ENCODE assay signal across 8 mouse cellular contexts in the genomic region with DNA sequence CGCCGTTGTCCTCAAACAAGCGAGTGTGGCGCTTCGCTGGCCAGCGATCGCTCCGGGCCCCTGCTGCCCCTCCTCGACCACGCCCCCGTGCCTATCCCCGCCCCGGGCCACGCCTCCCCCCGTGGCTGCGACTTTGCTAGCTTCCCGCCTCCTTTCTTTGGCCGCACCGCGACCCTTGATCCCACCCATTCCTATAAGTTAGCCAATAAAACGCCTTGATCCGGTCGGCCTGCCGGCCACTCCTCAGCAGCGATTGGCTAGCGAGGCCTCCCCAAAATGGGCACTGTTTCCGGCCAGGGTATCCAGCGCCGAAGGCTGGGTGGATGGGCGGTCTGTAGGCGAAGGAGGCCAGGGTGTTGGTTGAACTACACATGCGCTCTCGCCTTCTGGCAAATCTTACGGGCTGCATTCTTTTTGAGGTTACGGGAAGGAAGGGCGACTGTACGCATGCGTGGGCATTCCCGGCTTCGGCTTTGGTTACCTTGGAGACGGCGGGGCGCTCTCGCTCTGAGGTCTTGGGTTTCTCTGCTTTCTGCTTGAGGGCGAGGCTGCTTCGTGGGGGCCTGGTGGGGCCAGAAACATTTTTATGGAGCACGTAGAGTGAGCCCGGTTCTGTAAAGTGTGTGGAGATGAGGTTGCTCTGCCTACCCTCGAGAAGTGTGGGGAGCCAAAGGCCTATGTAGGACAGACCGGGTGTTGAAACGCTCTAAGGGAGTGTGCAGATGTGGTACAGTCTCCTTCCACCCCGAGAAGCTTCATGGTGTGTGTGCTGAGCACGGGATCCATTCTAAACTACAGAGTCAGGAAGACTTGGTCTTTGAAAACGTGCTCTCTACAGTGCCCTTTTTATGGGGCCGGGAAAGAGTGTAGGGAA. TPM values are rescaled to one million over a fixed set of nuclear protein-coding genes. Genes with fewer than 3 reads are reported as not detected.
DNase-seq lines count a peak whose midpoint lies in the region; ATAC-seq and TF ChIP-seq lines count a peak whose summit lies in the region.

Gene Map3k14, minus strand, starts transcription at position 127 of the 874 bp plus-strand sequence.

- peak within 1 kb of the TSS; percentile 85 for H3K4me3 ChIP-seq in bone marrow, adult 2 months (replicated peaks; ENCODE audit: control insufficient read depth, low read depth, low read length)
- peak within 1 kb of the TSS; percentile 59 for H3K4me3 ChIP-seq in embryonic facial prominence, embryonic 15.5 days (replicated peaks)
- peak within 1 kb of the TSS; percentile 71 for H3K4me3 ChIP-seq in limb, embryonic 14.5 days (replicated peaks; ENCODE audit: low read length)
- peak within 1 kb of the TSS; percentile 66 for H3K4me3 ChIP-seq in midbrain, postnatal 0 days (ENCODE audit: low read depth, low read length)

- WGBS in bone marrow, adult 2 months = 2% methylated on average over 55 of the region's 55 CpGs
- under 1% methylated on average over 55 of the region's 55 CpGs for WGBS in embryonic facial prominence, embryonic 15.5 days
- WGBS in limb, embryonic 14.5 days = under 1% methylated on average over 55 of the region's 55 CpGs
- WGBS in midbrain, postnatal 0 days = under 1% methylated on average over 53 of the region's 55 CpGs

- peaks cover 3% of the 10 kb centered on the region; the same call in 1 of the 2 replicates for H3K4me1 ChIP-seq in bone marrow, adult 2 months (ENCODE audit: control insufficient read depth, insufficient read depth, low read length)
- peaks cover 61% of the 10 kb centered on the region for H3K4me1 ChIP-seq in embryonic facial prominence, embryonic 15.5 days
- peaks cover 39% of the 10 kb centered on the region for H3K4me1 ChIP-seq in limb, embryonic 14.5 days (ENCODE audit: control insufficient read depth, insufficient read depth, low read length)
- H3K4me1 ChIP-seq in midbrain, postnatal 0 days (ENCODE audit: insufficient read depth, low read length) = peaks cover 19% of the 10 kb centered on the region; the same call in 1 of the 2 replicates

- H3K9me3 ChIP-seq in embryonic facial prominence, embryonic 15.5 days (replicated peaks) = no peaks in the 10 kb centered on the region
- no peaks in the 10 kb centered on the region for H3K9me3 ChIP-seq in limb, embryonic 14.5 days (ENCODE audit: control insufficient read depth, low read length)
- no peaks in the 10 kb centered on the region for H3K9me3 ChIP-seq in midbrain, postnatal 0 days (ENCODE audit: low read length)

- DNase-seq in 416B (ENCODE audit: low read depth) = peak; percentile 100
- peak; percentile 100 for DNase-seq in heart, adult 8-10 months (ENCODE audit: low spot score)
- peak; percentile 100 for DNase-seq in kidney, adult 9 months
- peak; percentile 99 for DNase-seq in limb, embryonic 14.5 days (ENCODE audit: low spot score)
- peak; percentile 100 for DNase-seq in midbrain, postnatal 0 days (ENCODE audit: low spot score)
- DNase-seq in spleen, postnatal 14 days (ENCODE audit: low spot score in 2 of 2) = peak; percentile 97 to 98

- H3K27ac ChIP-seq in bone marrow, adult 2 months (ENCODE audit: control insufficient read depth, insufficient read depth, low read depth, low read length, poor library complexity) = peak within 1 kb of the TSS; percentile 63
- peak within 1 kb of the TSS; percentile 88 for H3K27ac ChIP-seq in embryonic facial prominence, embryonic 15.5 days (replicated peaks)
- peak within 1 kb of the TSS; percentile 91 for H3K27ac ChIP-seq in limb, embryonic 14.5 days (replicated peaks; ENCODE audit: low read depth, low read length)
- peak within 1 kb of the TSS; percentile 85 for H3K27ac ChIP-seq in midbrain, postnatal 0 days (ENCODE audit: low read depth, low read length)

- TF ChIP-seq CTCF in bone marrow, adult 2 months (IDR thresholded peaks at IDR 0.05; ENCODE audit: control insufficient read depth, insufficient read depth, low read length) = no peak
- TF ChIP-seq CTCF in midbrain, postnatal 0 days (IDR thresholded peaks at IDR 0.05) = no peak; the same call in 1 of the 2 replicates

- H3K9ac ChIP-seq in embryonic facial prominence, embryonic 15.5 days = peak within 1 kb of the TSS; percentile 51
- peak within 1 kb of the TSS; percentile 70 for H3K9ac ChIP-seq in limb, embryonic 14.5 days (ENCODE audit: low read depth, low read length, severe bottlenecking)
- peak within 1 kb of the TSS; percentile 73 for H3K9ac ChIP-seq in midbrain, postnatal 0 days (replicated peaks; ENCODE audit: low read length, poor library complexity, severe bottlenecking)

- TF ChIP-seq POLR2A in bone marrow, adult 2 months (IDR thresholded peaks at IDR 0.05; ENCODE audit: borderline replicate concordance, control insufficient read depth, low read depth, low read length) = no peak; the same call in 1 of the 2 replicates
- peak; percentile 75; the same call in 1 of the 2 replicates for TF ChIP-seq POLR2A in limb, embryonic 14.5 days (IDR thresholded peaks at IDR 0.05; ENCODE audit: borderline replicate concordance, extremely low read depth, insufficient read depth, insufficient read length)

- peak; percentile 99 for ATAC-seq in embryonic facial prominence, embryonic 15.5 days (ENCODE audit: insufficient number of reproducible peaks, low FRiP score, low TSS enrichment, low read depth)
- ATAC-seq in limb, embryonic 14.5 days (ENCODE audit: low FRiP score, low read depth) = peak; percentile 99
- ATAC-seq in midbrain, postnatal 0 days (ENCODE audit: low FRiP score) = peak; percentile 99

- no peaks in the 10 kb centered on the region for H3K36me3 ChIP-seq in embryonic facial prominence, embryonic 15.5 days
- H3K36me3 ChIP-seq in limb, embryonic 14.5 days (ENCODE audit: control insufficient read depth, insufficient read depth, low read length) = no peaks in the 10 kb centered on the region
- H3K36me3 ChIP-seq in midbrain, postnatal 0 days (ENCODE audit: insufficient read depth, low read length) = no peaks in the 10 kb centered on the region

- H3K4me2 ChIP-seq in embryonic facial prominence, embryonic 15.5 days (replicated peaks) = peak within 1 kb of the TSS; percentile 80
- peak within 1 kb of the TSS; percentile 73 for H3K4me2 ChIP-seq in limb, embryonic 14.5 days (replicated peaks; ENCODE audit: low read depth, low read length, severe bottlenecking)
- H3K4me2 ChIP-seq in midbrain, postnatal 0 days (ENCODE audit: low read depth, low read length, poor library complexity, severe bottlenecking) = peak within 1 kb of the TSS; percentile 77

- H3K27me3 ChIP-seq in embryonic facial prominence, embryonic 15.5 days = no peaks in the 10 kb centered on the region
- H3K27me3 ChIP-seq in limb, embryonic 14.5 days (ENCODE audit: control insufficient read depth, insufficient read depth, low read length) = no peaks in the 10 kb centered on the region
- H3K27me3 ChIP-seq in midbrain, postnatal 0 days (ENCODE audit: insufficient read depth, low read length) = no peaks in the 10 kb centered on the region

RNA-seq across cellular contexts. Expression of gene Map3k14, which starts in this region (rescaled TPM):
- 3.4 and 12.1 TPM in 2 replicates for polyA plus RNA-seq in bone marrow, adult 2 months (2011; ENCODE audit: insufficient read depth, insufficient read length, low replicate concordance, missing spikeins)
- polyA plus RNA-seq in embryonic facial prominence, embryonic 15.5 days (2015; fragmentation: Nextera tagmentation; extraction: Ambion mirVana) = 5.1 and 5.3 TPM in 2 replicates
- 1 to 10 TPM; 2.7 to 3.9 (median 3.6) TPM for total RNA-seq in heart, adult 8-10 months (2022)
- 10.0 and 11.6 TPM in 2 replicates for polyA plus RNA-seq in limb, embryonic 14.5 days (2012; rRNA removed)
- polyA plus RNA-seq in limb, embryonic 14.5 days (2014; fragmentation: Nextera tagmentation; extraction: Ambion mirVana) = 4.0 and 4.6 TPM in 2 replicates
- 4.8 and 6.1 TPM in 2 replicates for total RNA-seq in midbrain, postnatal 0 days (2014; rRNA removed)
- 1.5 and 1.7 TPM in 2 replicates for polyA plus RNA-seq in midbrain, postnatal 0 days (2015; fragmentation: Nextera tagmentation; extraction: Ambion mirVana)

Comparison
In these comparisons a context has a peak if more than half of its experiments do, and no peak if none do; other contexts are left out.
1. Peak in every context shown above with its lines: DNase-seq, ATAC-seq, H3K4me3 ChIP-seq and H3K27ac ChIP-seq.